Mouse (Mus musculus): Measurements from ENCODE around the gene Cab39. TPM values are rescaled to one million over a fixed set of nuclear protein-coding genes. Genes with fewer than 3 reads are reported as not detected.
"Not testable (repeated sequence)": the region's sequence is repeated elsewhere in the genome, so short reads cannot be mapped to it uniquely, and the experiment has no call there.

Cab39 gene
- polyA plus RNA-seq, 1 experiment = 65.1 TPM

GRCm38 (mm10) chr1:85799776-85800175 lies 6.5 kb downstream of the Cab39 start:
- Histone ChIP-seq H3K4me3 (ENCODE audit: control insufficient read depth, insufficient read depth, low read length) (no peak overlapping the region), H3K27ac (ENCODE audit: control insufficient read depth, insufficient read depth, low read length) (no peak overlapping the region), H3K27me3 (ENCODE audit: control insufficient read depth, insufficient read depth, low read length) (no peaks in the 10 kb centered on the region), H3K4me1 (replicated peaks; ENCODE audit: control insufficient read depth, insufficient read depth, low read length) (peaks cover 5% of the 10 kb centered on the region), H3K36me3 (ENCODE audit: control insufficient read depth, insufficient read depth, low read length) (no peaks in the 10 kb centered on the region)
- DNase-seq = no peak
- no peak for TF ChIP-seq CTCF (IDR thresholded peaks at IDR 0.05; ENCODE audit: borderline replicate concordance, control insufficient read depth, extremely low read depth, insufficient read depth, low read length, poor library complexity)
- no peak for TF ChIP-seq POLR2A (IDR thresholded peaks at IDR 0.05; ENCODE audit: control insufficient read depth, extremely low read depth, insufficient read depth, low read length, poor library complexity)
- WGBS = 22% methylated on average over 1 of the region's 1 CpGs

DNA sequence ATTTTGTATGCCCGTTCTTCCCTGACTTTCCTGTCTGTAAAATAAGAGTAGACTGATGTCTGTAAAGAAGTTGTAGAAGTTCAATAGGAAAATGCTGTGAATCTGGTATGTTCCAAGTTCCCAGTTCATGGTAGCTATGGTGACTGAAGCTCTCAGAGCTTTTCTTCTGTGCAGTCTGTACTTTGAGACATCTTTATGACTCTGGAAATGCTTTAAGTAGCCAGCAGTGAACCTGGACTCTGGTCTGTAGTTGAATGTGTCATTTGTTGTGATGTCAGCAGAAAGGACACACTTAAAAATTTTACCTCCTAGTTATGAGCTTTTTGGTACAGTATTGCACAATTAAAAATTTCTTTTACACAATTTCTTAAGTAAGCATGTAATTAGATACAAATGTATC lies 9.3 kb downstream of the Cab39 start:
- Histone ChIP-seq H3K27ac (ENCODE audit: control insufficient read depth, insufficient read depth, low read length) (no peak overlapping the region), H3K4me3 (ENCODE audit: control insufficient read depth, insufficient read depth, low read length) (no peak overlapping the region), H3K36me3 (ENCODE audit: control insufficient read depth, insufficient read depth, low read length) (no peaks in the 10 kb centered on the region; the same call in 1 of the 2 replicates), H3K4me1 (replicated peaks; ENCODE audit: control insufficient read depth, insufficient read depth, low read length) (no peaks in the 10 kb centered on the region), H3K27me3 (ENCODE audit: control insufficient read depth, insufficient read depth, low read length) (no peaks in the 10 kb centered on the region)
- TF ChIP-seq CTCF (IDR thresholded peaks at IDR 0.05; ENCODE audit: borderline replicate concordance, control insufficient read depth, extremely low read depth, insufficient read depth, low read length, poor library complexity) = no peak
- no peak for DNase-seq
- 98% methylated on average over 1 of the region's 1 CpGs for WGBS

DNA sequence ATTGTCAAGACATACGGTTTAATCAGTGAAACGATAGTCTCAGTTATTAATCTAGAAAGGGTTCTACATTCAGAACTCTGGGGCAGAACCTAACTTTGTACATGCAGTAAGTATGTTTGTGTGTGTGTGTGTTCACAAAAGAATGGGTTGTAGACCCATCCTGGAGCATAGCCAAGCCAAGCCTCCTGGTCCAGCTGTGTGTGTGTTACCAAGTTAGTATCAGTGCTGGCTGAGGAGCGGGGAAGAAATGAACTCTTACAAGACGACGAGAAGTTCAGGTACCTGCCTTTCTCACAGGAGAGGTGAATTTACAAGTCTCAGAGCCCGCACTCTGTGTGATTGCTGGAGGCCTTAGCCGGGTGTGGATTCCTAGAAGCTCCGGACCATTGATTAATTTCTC lies 11.3 kb downstream of the Cab39 start:
- DNase-seq = no peak
- 97% methylated on average over 8 of the region's 8 CpGs for WGBS
- Histone ChIP-seq H3K27me3 (ENCODE audit: control insufficient read depth, insufficient read depth, low read length) (no peaks in the 10 kb centered on the region), H3K27ac (ENCODE audit: control insufficient read depth, insufficient read depth, low read length) (no peak overlapping the region), H3K4me1 (replicated peaks; ENCODE audit: control insufficient read depth, insufficient read depth, low read length) (no peaks in the 10 kb centered on the region), H3K4me3 (ENCODE audit: control insufficient read depth, insufficient read depth, low read length) (no peak overlapping the region), H3K36me3 (ENCODE audit: control insufficient read depth, insufficient read depth, low read length) (no peaks in the 10 kb centered on the region; the same call in 1 of the 2 replicates)
- TF ChIP-seq POLR2A (IDR thresholded peaks at IDR 0.05; ENCODE audit: control insufficient read depth, extremely low read depth, insufficient read depth, low read length, poor library complexity) (no peak), CTCF (IDR thresholded peaks at IDR 0.05; ENCODE audit: borderline replicate concordance, control insufficient read depth, extremely low read depth, insufficient read depth, low read length, poor library complexity) (no peak)

GRCm38 (mm10) chr1:85809256-85809655 lies 16.0 kb downstream of the Cab39 start:
- Histone ChIP-seq H3K4me1 (replicated peaks; ENCODE audit: control insufficient read depth, insufficient read depth, low read length) (no peaks in the 10 kb centered on the region), H3K36me3 (ENCODE audit: control insufficient read depth, insufficient read depth, low read length) (no peaks in the 10 kb centered on the region; the same call in 1 of the 2 replicates), H3K27me3 (ENCODE audit: control insufficient read depth, insufficient read depth, low read length) (no peaks in the 10 kb centered on the region), H3K4me3 (ENCODE audit: control insufficient read depth, insufficient read depth, low read length) (no peak overlapping the region), H3K27ac (ENCODE audit: control insufficient read depth, insufficient read depth, low read length) (no peak overlapping the region)
- WGBS = 19% methylated on average over 4 of the region's 4 CpGs
- no peak for DNase-seq
- TF ChIP-seq POLR2A (IDR thresholded peaks at IDR 0.05; ENCODE audit: control insufficient read depth, extremely low read depth, insufficient read depth, low read length, poor library complexity) = no peak
- no peak for TF ChIP-seq CTCF (IDR thresholded peaks at IDR 0.05; ENCODE audit: borderline replicate concordance, control insufficient read depth, extremely low read depth, insufficient read depth, low read length, poor library complexity)

GRCm38 (mm10) chr1:85810343-85810742 lies 17.1 kb downstream of the Cab39 start:
- Histone ChIP-seq H3K4me1 (replicated peaks; ENCODE audit: control insufficient read depth, insufficient read depth, low read length) (no peaks in the 10 kb centered on the region), H3K27ac (ENCODE audit: control insufficient read depth, insufficient read depth, low read length) (no peak overlapping the region)

DNA sequence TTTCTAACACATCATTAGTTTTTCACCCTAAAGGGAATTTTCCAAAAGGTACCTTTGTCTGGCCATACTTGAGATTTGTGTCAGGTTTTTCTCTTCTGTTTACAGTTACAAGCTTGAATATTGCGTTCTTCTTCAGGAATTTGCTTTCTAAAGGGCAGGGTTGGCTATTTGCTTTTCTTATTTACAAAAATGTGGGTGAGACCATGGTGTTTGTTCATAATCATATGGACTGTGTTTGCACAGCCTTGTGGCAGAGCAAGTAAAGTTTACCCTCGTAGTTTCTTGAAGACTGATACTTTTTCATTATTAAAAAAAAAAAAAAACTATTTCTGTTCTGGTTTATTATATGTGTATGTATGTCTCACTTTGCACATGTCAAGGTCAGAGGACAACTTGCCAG lies 17.5 kb downstream of the Cab39 start:
- H3K4me1 ChIP-seq (replicated peaks; ENCODE audit: control insufficient read depth, insufficient read depth, low read length) = no peaks in the 10 kb centered on the region
- H3K4me3 ChIP-seq (ENCODE audit: control insufficient read depth, insufficient read depth, low read length) = no peak overlapping the region
- WGBS = 97% methylated on average over 2 of the region's 2 CpGs
- H3K27me3 ChIP-seq (ENCODE audit: control insufficient read depth, insufficient read depth, low read length) = no peaks in the 10 kb centered on the region
- no peak overlapping the region for H3K27ac ChIP-seq (ENCODE audit: control insufficient read depth, insufficient read depth, low read length)
- H3K36me3 ChIP-seq (ENCODE audit: control insufficient read depth, insufficient read depth, low read length) = no peaks in the 10 kb centered on the region; the same call in 1 of the 2 replicates
- TF ChIP-seq CTCF (IDR thresholded peaks at IDR 0.05; ENCODE audit: borderline replicate concordance, control insufficient read depth, extremely low read depth, insufficient read depth, low read length, poor library complexity) (no peak), POLR2A (IDR thresholded peaks at IDR 0.05; ENCODE audit: control insufficient read depth, extremely low read depth, insufficient read depth, low read length, poor library complexity) (no peak)
- no peak for DNase-seq

More at GRCm38 (mm10) chr1:85810343-85810742, 17.1 kb downstream of the Cab39 start:
- no peaks in the 10 kb centered on the region for H3K27me3 ChIP-seq (ENCODE audit: control insufficient read depth, insufficient read depth, low read length)
- TF ChIP-seq CTCF (IDR thresholded peaks at IDR 0.05; ENCODE audit: borderline replicate concordance, control insufficient read depth, extremely low read depth, insufficient read depth, low read length, poor library complexity) (no peak), POLR2A (IDR thresholded peaks at IDR 0.05; ENCODE audit: control insufficient read depth, extremely low read depth, insufficient read depth, low read length, poor library complexity) (no peak)
- DNase-seq = no peak
- H3K4me3 ChIP-seq (ENCODE audit: control insufficient read depth, insufficient read depth, low read length) = no peak overlapping the region
- WGBS = 91% methylated on average over 2 of the region's 2 CpGs
- no peaks in the 10 kb centered on the region; the same call in 1 of the 2 replicates for H3K36me3 ChIP-seq (ENCODE audit: control insufficient read depth, insufficient read depth, low read length)

DNA sequence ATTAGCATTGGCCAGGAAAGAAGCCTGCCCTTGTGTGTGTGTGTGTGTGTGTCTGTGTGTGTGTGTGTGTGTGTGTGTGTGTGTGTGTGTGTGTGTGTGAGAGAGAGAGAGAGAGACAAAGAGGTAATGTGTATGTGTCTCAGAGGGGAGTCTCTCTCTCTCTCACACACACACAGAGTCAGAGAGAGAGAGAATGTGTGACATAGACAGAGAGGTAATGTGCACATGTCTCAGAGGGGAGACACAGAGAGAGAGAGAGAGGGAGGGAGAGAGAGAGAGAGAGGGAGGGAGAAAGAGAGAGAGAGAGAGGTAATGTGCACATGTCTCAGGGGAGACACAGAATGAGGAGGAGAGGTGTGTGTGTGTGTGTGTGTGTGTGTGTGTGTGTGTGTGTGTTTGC lies 21.0 kb downstream of the Cab39 start:
- not testable (repeated sequence) for H3K4me1 ChIP-seq (replicated peaks; ENCODE audit: control insufficient read depth, insufficient read depth, low read length); DNase-seq; H3K4me3 ChIP-seq (ENCODE audit: control insufficient read depth, insufficient read depth, low read length); H3K27ac ChIP-seq (ENCODE audit: control insufficient read depth, insufficient read depth, low read length); H3K27me3 ChIP-seq (ENCODE audit: control insufficient read depth, insufficient read depth, low read length)
- peaks cover 13% of the 10 kb centered on the region for H3K36me3 ChIP-seq (ENCODE audit: control insufficient read depth, insufficient read depth, low read length)
